Mouse (Mus musculus) lung, postnatal 0 days (tissue): ENCODE results near the gene Pifo.

Experiments
- CTCF ChIP-seq: IDR thresholded peaks from 2 replicates; pipeline ENCODE4 v1.5.1; 2016; ENCODE audit warnings: antibody characterized with exemption, mild to moderate bottlenecking
- EP300 ChIP-seq: IDR thresholded peaks from 2 replicates; pipeline ENCODE4 v1.6.1; 2016; ENCODE audit warnings: antibody characterized with exemption, mild to moderate bottlenecking, control low read depth

DNA sequence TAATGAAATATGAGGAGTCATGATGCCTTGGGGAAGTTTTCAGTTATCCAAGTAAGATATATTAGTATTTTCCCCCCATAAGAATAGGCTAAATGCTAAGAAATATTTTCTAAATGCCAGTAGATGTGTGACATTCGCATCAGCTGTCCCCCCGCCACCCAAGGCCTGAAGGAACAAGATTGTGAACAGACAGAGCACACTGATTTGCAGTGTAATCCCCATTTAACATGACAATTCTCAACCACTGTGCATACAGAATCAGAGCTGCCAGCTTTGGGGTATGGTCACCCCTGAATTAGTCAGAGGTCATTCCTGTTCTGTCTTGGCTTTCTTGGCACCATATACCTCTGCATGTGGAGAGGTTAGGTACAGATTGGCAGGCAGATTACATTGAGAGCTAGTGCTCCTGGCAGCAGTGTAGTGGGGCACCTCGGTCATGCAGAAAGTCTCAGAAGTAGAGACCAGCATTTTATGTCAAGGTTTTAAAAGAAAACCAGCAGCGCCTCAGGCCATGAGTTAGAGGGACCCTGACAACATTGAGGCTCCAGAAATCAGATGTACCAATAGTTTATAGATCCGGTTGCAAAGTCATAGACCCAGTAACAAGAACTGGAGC is 42.5 kb downstream of the Pifo start:
- no peak for TF ChIP-seq CTCF
- TF ChIP-seq EP300: no peak
